Mouse (Mus musculus) thymus, adult 2 months (tissue): ENCODE results near the gene Hoxd4. TPM values are rescaled to one million over a fixed set of nuclear protein-coding genes. Genes with fewer than 3 reads are reported as not detected.
A peak's percentile ranks its signal among the peaks of the same experiment; 100 is the strongest.

Source experiments
- DNase-seq: peaks from one replicate; pipeline ENCODE4 v3.0.0; 2021
- H3K27ac ChIP-seq: fragments of 200-500 bp; 2 replicates; pipeline ENCODE4 v1.5.1; 2012; ENCODE audit warnings: low read length, control low read depth; ENCODE audit not compliant: control insufficient read depth, insufficient read depth
- H3K27me3 ChIP-seq: fragments of 200-500 bp; 2 replicates; pipeline ENCODE4 v1.6.1; 2012; ENCODE audit warnings: mild to moderate bottlenecking, low read length, moderate library complexity, mixed read lengths; ENCODE audit not compliant: control insufficient read depth, insufficient read depth
- H3K36me3 ChIP-seq: fragments of 200-500 bp; 2 replicates; pipeline ENCODE4 v1.6.1; 2012; ENCODE audit warnings: mild to moderate bottlenecking, low read length, moderate library complexity; ENCODE audit not compliant: control insufficient read depth, insufficient read depth
- H3K4me1 ChIP-seq: fragments of 200-500 bp; replicated peaks from 2 replicates; pipeline ENCODE4 v1.6.1; 2012; ENCODE audit warnings: low read length; ENCODE audit not compliant: control insufficient read depth, insufficient read depth
- H3K4me3 ChIP-seq: fragments of 200-500 bp; 2 replicates; pipeline ENCODE4 v1.5.1; 2012; ENCODE audit warnings: mild to moderate bottlenecking, low read length, control low read depth, moderate library complexity; ENCODE audit not compliant: control insufficient read depth, insufficient read depth
- CTCF ChIP-seq: fragments of 200-500 bp; IDR thresholded peaks from 2 replicates; pipeline ENCODE4 v1.5.1; 2012; ENCODE audit warnings: mild to moderate bottlenecking, control low read depth, low read length, moderate library complexity, borderline replicate concordance; ENCODE audit not compliant: control insufficient read depth, poor library complexity, insufficient read depth; ENCODE audit errors: extremely low read depth
- POLR2A ChIP-seq: fragments of 200-500 bp; IDR thresholded peaks from 2 replicates; pipeline ENCODE4 v1.6.1; 2012; ENCODE audit warnings: mild to moderate bottlenecking, low read length, control low read depth, moderate library complexity; ENCODE audit not compliant: control insufficient read depth, poor library complexity, insufficient read depth; ENCODE audit errors: extremely low read depth
- WGBS: fragments of 180-500 bp; shearing (Covaris S2); methylation state at CpG from one replicate; pipeline ENCODE4 v1.1.7; 2018; 5-methylcytosine and 5-hydroxymethylcytosine counted together
- polyA plus RNA-seq: library from polyadenylated mRNA; depleted of rRNA; stranded (reverse); fragments of >200 nt; gene quantifications from 2 replicates; pipeline ENCODE4 v1.2.3, GENCODE M21; 2012

The Hoxd4 gene
- polyA plus RNA-seq, 1 experiment = 2.3 TPM

GRCm38 (mm10) chr2:74747006-74747405, 35.3 kb downstream of the Hoxd4 start:
- H3K27ac ChIP-seq = no peak overlapping the region
- peaks cover 16% of the 10 kb centered on the region; the same call in 1 of the 2 replicates for H3K27me3 ChIP-seq
- H3K36me3 ChIP-seq = no peaks in the 10 kb centered on the region
- H3K4me3 ChIP-seq = no peak overlapping the region
- no peaks in the 10 kb centered on the region; the same call in 1 of the 2 replicates for H3K4me1 ChIP-seq
- 14% methylated on average over 24 of the region's 24 CpGs for WGBS
- DNase-seq = no peak
- TF ChIP-seq POLR2A (no peak), CTCF (no peak)

GRCm38 (mm10) chr2:74747661-74748141, 36.0 kb downstream of the Hoxd4 start:
- Histone ChIP-seq H3K27me3 (peaks cover 20% of the 10 kb centered on the region; the same call in 1 of the 2 replicates), H3K36me3 (no peaks in the 10 kb centered on the region), H3K4me3 (no peak overlapping the region), H3K4me1 (no peaks in the 10 kb centered on the region; the same call in 1 of the 2 replicates), H3K27ac (no peak overlapping the region)
- TF ChIP-seq CTCF = no peak
- no peak for TF ChIP-seq POLR2A
- 44% methylated on average over 11 of the region's 11 CpGs for WGBS
- DNase-seq = no peak

GRCm38 (mm10) chr2:74748436-74748995, 36.8 kb downstream of the Hoxd4 start:
- WGBS = 29% methylated on average over 9 of the region's 9 CpGs
- H3K4me1 ChIP-seq = no peaks in the 10 kb centered on the region; the same call in 1 of the 2 replicates
- H3K4me3 ChIP-seq = no peak overlapping the region
- no peak overlapping the region for H3K27ac ChIP-seq
- H3K36me3 ChIP-seq = no peaks in the 10 kb centered on the region
- peaks cover 27% of the 10 kb centered on the region; the same call in 1 of the 2 replicates for H3K27me3 ChIP-seq
- TF ChIP-seq CTCF (no peak), POLR2A (no peak)
- DNase-seq = no peak

DNA sequence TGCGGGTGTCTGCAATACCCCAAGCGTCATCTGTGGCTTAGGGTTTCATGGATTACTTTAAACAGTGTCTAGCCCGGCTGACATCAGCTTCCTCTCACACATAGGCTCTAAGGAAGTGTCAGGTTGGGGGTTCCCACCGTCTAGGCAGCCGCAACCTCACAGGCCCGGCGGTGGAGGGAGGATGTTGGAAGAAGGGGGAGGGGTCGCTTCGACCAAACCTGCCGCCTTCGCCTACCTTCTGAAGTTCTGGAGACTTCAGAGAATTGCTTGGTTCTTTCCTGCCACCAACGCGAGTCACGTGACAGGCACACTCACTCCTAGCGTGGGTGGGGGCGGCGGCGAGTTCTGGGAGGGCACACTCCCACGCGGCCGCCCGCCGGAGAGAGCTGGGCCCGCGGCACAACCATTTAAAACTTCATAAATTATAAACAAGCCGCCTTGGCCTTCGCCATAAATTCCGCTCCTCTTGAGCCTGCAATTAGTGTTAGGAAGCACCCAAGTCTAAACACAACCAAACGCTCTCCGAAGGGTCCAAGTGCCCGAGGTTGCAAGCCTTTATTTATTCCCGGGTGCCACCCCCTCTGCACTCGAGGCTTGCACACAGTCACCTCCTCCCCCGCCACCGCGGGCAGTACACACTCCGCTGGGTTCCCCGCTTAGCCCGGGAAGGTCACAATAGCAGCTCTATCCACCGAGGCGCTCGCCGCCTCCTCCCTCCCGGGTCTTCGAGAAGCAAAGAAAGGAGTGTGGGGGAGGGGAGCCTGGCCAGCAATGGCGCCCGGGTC, 37.8 kb downstream of the Hoxd4 start:
- peak; percentile 21 for DNase-seq
- WGBS = 3% methylated on average over 47 of the region's 47 CpGs

DNA sequence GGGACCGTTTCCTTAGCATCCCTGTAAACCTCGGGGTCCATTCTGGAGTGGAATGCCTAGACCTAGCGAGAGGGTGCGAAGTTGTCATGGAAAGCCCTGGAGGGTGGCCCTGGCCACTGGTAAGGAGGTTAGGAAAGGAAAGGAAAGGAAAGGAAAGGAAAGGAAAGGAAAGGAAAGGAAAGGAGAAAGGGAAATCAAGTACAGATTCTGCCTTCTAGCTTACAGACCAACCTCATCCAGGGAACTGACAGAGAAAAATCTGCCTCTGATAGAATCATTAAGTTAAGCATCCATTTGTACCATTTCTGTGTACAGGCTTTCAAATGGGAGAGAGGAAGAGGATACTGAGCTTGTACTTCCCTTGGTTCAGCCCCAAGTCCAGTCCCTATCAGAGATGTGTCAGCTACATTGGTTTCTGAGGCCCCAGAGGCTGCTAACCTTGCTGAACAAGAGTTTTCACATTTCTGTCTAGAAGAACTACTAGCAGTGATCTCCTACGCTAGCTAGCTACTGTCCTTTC, 39.1 kb downstream of the Hoxd4 start:
- peaks cover 19% of the 10 kb centered on the region; the same call in 1 of the 2 replicates for H3K27me3 ChIP-seq
- H3K27ac ChIP-seq = no peak overlapping the region
- H3K36me3 ChIP-seq = no peaks in the 10 kb centered on the region
- TF ChIP-seq CTCF (no peak), POLR2A (no peak)
- no peak overlapping the region for H3K4me3 ChIP-seq
- no peak for DNase-seq
- WGBS = 64% methylated on average over 5 of the region's 5 CpGs
- H3K4me1 ChIP-seq = no peaks in the 10 kb centered on the region; the same call in 1 of the 2 replicates

More for the DNA sequence above, 37.8 kb downstream of the Hoxd4 start:
- Histone ChIP-seq H3K27ac (no peak overlapping the region), H3K4me3 (no peak overlapping the region), H3K4me1 (no peaks in the 10 kb centered on the region; the same call in 1 of the 2 replicates), H3K36me3 (no peaks in the 10 kb centered on the region), H3K27me3 (peaks cover 23% of the 10 kb centered on the region; the same call in 1 of the 2 replicates)
- TF ChIP-seq POLR2A (no peak), CTCF (no peak)

DNA sequence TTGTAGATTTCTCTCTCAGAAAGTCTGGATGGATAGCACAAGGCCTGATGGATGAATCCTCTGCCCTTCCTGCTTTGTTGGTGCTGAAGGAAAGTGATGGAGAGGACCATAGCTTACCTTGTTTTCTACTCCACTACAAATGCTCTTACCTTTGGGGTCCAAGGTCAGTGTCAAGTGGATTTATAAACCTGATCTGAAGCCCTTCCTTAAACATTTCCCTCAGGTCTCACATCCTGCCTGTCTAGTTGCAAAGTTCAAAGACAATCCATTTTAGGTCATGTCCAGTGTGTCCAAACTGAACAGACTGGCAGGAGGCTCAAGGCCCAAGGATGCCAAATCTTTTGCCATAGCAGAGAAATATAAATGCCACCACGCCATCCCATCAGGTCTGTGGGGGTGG, 40.1 kb downstream of the Hoxd4 start:
- peaks cover 14% of the 10 kb centered on the region; the same call in 1 of the 2 replicates for H3K27me3 ChIP-seq
- H3K27ac ChIP-seq = no peak overlapping the region
- TF ChIP-seq POLR2A = no peak
- TF ChIP-seq CTCF = no peak
- H3K4me3 ChIP-seq = no peak overlapping the region
- no peak for DNase-seq
- 90% methylated on average over 1 of the region's 1 CpGs for WGBS
- H3K4me1 ChIP-seq = no peaks in the 10 kb centered on the region; the same call in 1 of the 2 replicates
- H3K36me3 ChIP-seq = no peaks in the 10 kb centered on the region
